Mouse (Mus musculus): ENCODE data around the gene Cryba4. TPM values are rescaled to one million over a fixed set of nuclear protein-coding genes. Genes with fewer than 3 reads are reported as not detected.
A peak's percentile ranks its signal among the peaks of the same experiment; 100 is the strongest.

The Cryba4 gene
- polyA plus RNA-seq, 1 experiment from 2014 or later = 4.0 TPM

GRCm38 (mm10) chr5:112256457-112256856 lies 4.1 kb upstream of the Cryba4 start:
- no peak overlapping the region for H3K9ac ChIP-seq
- H3K27me3 ChIP-seq = no peaks in the 10 kb centered on the region
- peaks cover 21% of the 10 kb centered on the region for H3K4me1 ChIP-seq (replicated peaks)
- no peak overlapping the region for H3K27ac ChIP-seq (replicated peaks)
- ATAC-seq (ENCODE audit: low read depth) = 0 out of 2 replicates have a peak, but pooled peaks have one; percentile 6
- H3K4me3 ChIP-seq = no peak overlapping the region
- no peaks in the 10 kb centered on the region for H3K9me3 ChIP-seq
- WGBS = 70% methylated on average over 9 of the region's 9 CpGs
- no peak overlapping the region for H3K4me2 ChIP-seq
- H3K36me3 ChIP-seq = no peaks in the 10 kb centered on the region

GRCm38 (mm10) chr5:112255426-112255825 lies 3.1 kb upstream of the Cryba4 start, which contains the start of gene Crybb1:
Gene Crybb1 (plus strand): TSS chr5:112255815.
- no peak within 1 kb of the TSS for H3K4me3 ChIP-seq
- H3K27ac ChIP-seq (replicated peaks) = 0 out of 2 replicates have a peak within 1 kb of the TSS, but pooled peaks have one; percentile 7
- H3K9ac ChIP-seq = peak within 1 kb of the TSS; percentile 44; the same call in 1 of the 2 replicates
- ATAC-seq (ENCODE audit: low read depth) = no peak
- 51% methylated on average over 3 of the region's 3 CpGs for WGBS
- H3K9me3 ChIP-seq = no peaks in the 10 kb centered on the region
- no peak within 1 kb of the TSS for H3K4me2 ChIP-seq
- H3K27me3 ChIP-seq = no peaks in the 10 kb centered on the region
- peaks cover 21% of the 10 kb centered on the region for H3K4me1 ChIP-seq (replicated peaks)
- H3K36me3 ChIP-seq = no peaks in the 10 kb centered on the region

GRCm38 (mm10) chr5:112254282-112254806 lies 2.0 kb upstream of the Cryba4 start:
- Histone ChIP-seq H3K4me3 (no peak overlapping the region), H3K27ac (replicated peaks) (no peak overlapping the region), H3K4me1 (replicated peaks) (peaks cover 21% of the 10 kb centered on the region), H3K4me2 (no peak overlapping the region), H3K9ac (no peak overlapping the region), H3K36me3 (no peaks in the 10 kb centered on the region), H3K27me3 (no peaks in the 10 kb centered on the region), H3K9me3 (no peaks in the 10 kb centered on the region)
- peak; percentile 33; the same call in 1 of the 2 replicates for ATAC-seq (ENCODE audit: low read depth)
- WGBS = 60% methylated on average over 7 of the region's 7 CpGs

GRCm38 (mm10) chr5:112253169-112253568 lies 851 bp upstream of the Cryba4 start:
- H3K9me3 ChIP-seq = no peaks in the 10 kb centered on the region
- H3K4me2 ChIP-seq = no peak overlapping the region
- no peak overlapping the region for H3K27ac ChIP-seq (replicated peaks)
- no peak overlapping the region for H3K9ac ChIP-seq
- H3K36me3 ChIP-seq = no peaks in the 10 kb centered on the region
- ATAC-seq (ENCODE audit: low read depth) = no peak
- no peaks in the 10 kb centered on the region for H3K27me3 ChIP-seq
- H3K4me3 ChIP-seq = no peak overlapping the region
- WGBS = 43% methylated on average over 8 of the region's 8 CpGs
- peaks cover 21% of the 10 kb centered on the region for H3K4me1 ChIP-seq (replicated peaks)

GRCm38 (mm10) chr5:112249106-112249505 lies 3.2 kb downstream of the Cryba4 start:
- 87% methylated on average over 11 of the region's 11 CpGs for WGBS
- H3K4me2 ChIP-seq = no peak overlapping the region

GRCm38 (mm10) chr5:112247399-112247798 lies 4.9 kb downstream of the Cryba4 start:
- ATAC-seq (ENCODE audit: low read depth) = no peak
- WGBS = 52% methylated on average over 8 of the region's 8 CpGs
- H3K36me3 ChIP-seq = no peaks in the 10 kb centered on the region
- no peak overlapping the region for H3K27ac ChIP-seq (replicated peaks)
- no peak overlapping the region for H3K9ac ChIP-seq
- no peaks in the 10 kb centered on the region for H3K9me3 ChIP-seq
- H3K4me2 ChIP-seq = no peak overlapping the region
- no peaks in the 10 kb centered on the region for H3K27me3 ChIP-seq
- H3K4me1 ChIP-seq (replicated peaks) = peaks cover 8% of the 10 kb centered on the region
- no peak overlapping the region for H3K4me3 ChIP-seq

More at GRCm38 (mm10) chr5:112249106-112249505, 3.2 kb downstream of the Cryba4 start:
- H3K9ac ChIP-seq = no peak overlapping the region
- no peaks in the 10 kb centered on the region for H3K9me3 ChIP-seq
- no peaks in the 10 kb centered on the region for H3K36me3 ChIP-seq
- ATAC-seq (ENCODE audit: low read depth) = no peak
- no peak overlapping the region for H3K4me3 ChIP-seq
- peaks cover 4% of the 10 kb centered on the region for H3K4me1 ChIP-seq (replicated peaks)
- H3K27me3 ChIP-seq = no peaks in the 10 kb centered on the region
- no peak overlapping the region for H3K27ac ChIP-seq (replicated peaks)

- H3K4me3 ChIP-seq = no peak overlapping the region
- H3K4me2 ChIP-seq = no peak overlapping the region
- H3K4me1 ChIP-seq (replicated peaks) = peaks cover 29% of the 10 kb centered on the region
- no peak overlapping the region for H3K9ac ChIP-seq
- H3K27ac ChIP-seq (replicated peaks) = no peak overlapping the region
- no peak for ATAC-seq (ENCODE audit: low read depth)
- no peaks in the 10 kb centered on the region for H3K9me3 ChIP-seq
- WGBS = 53% methylated on average over 8 of the region's 8 CpGs
- H3K27me3 ChIP-seq = no peaks in the 10 kb centered on the region
- no peaks in the 10 kb centered on the region for H3K36me3 ChIP-seq
These were observed 7.3 kb downstream of the Cryba4 start for GRCm38 (mm10) chr5:112244890-112245615.

GRCm38 (mm10) chr5:112244275-112244562 lies 8.1 kb downstream of the Cryba4 start:
- ATAC-seq (ENCODE audit: low read depth) = no peak
- Histone ChIP-seq H3K4me3 (no peak overlapping the region), H3K27ac (replicated peaks) (no peak overlapping the region), H3K9ac (no peak overlapping the region), H3K9me3 (no peaks in the 10 kb centered on the region), H3K4me1 (replicated peaks) (peaks cover 32% of the 10 kb centered on the region), H3K4me2 (no peak overlapping the region), H3K27me3 (no peaks in the 10 kb centered on the region), H3K36me3 (no peaks in the 10 kb centered on the region)
- 89% methylated on average over 1 of the region's 1 CpGs for whole genome bisulfite sequencing

GRCm38 (mm10) chr5:112243539-112244274 lies 8.6 kb downstream of the Cryba4 start:
- Histone ChIP-seq H3K9me3 (no peaks in the 10 kb centered on the region), H3K27me3 (no peaks in the 10 kb centered on the region), H3K4me1 (replicated peaks) (peaks cover 37% of the 10 kb centered on the region), H3K9ac (no peak overlapping the region), H3K4me3 (no peak overlapping the region), H3K36me3 (no peaks in the 10 kb centered on the region), H3K27ac (replicated peaks) (no peak overlapping the region), H3K4me2 (no peak overlapping the region)
- WGBS = 73% methylated on average over 10 of the region's 10 CpGs
- ATAC-seq (ENCODE audit: low read depth) = no peak

- H3K9ac ChIP-seq = no peak overlapping the region
- H3K9me3 ChIP-seq = no peaks in the 10 kb centered on the region
- 63% methylated on average over 5 of the region's 5 CpGs for WGBS
- no peak overlapping the region for H3K4me2 ChIP-seq
- no peaks in the 10 kb centered on the region for H3K36me3 ChIP-seq
- no peak overlapping the region for H3K27ac ChIP-seq (replicated peaks)
- H3K27me3 ChIP-seq = no peaks in the 10 kb centered on the region
- peaks cover 44% of the 10 kb centered on the region for H3K4me1 ChIP-seq (replicated peaks)
- ATAC-seq (ENCODE audit: low read depth) = no peak
- H3K4me3 ChIP-seq = no peak overlapping the region
These were observed 9.3 kb downstream of the Cryba4 start for GRCm38 (mm10) chr5:112243041-112243440.

GRCm38 (mm10) chr5:112242361-112242778 lies 9.9 kb downstream of the Cryba4 start:
- no peak for ATAC-seq (ENCODE audit: low read depth)
- Histone ChIP-seq H3K36me3 (no peaks in the 10 kb centered on the region), H3K4me3 (no peak overlapping the region), H3K9ac (no peak overlapping the region), H3K4me1 (replicated peaks) (peaks cover 50% of the 10 kb centered on the region), H3K27me3 (no peaks in the 10 kb centered on the region), H3K9me3 (no peaks in the 10 kb centered on the region), H3K27ac (replicated peaks) (peak overlapping the region; percentile 42; the same call in 1 of the 2 replicates), H3K4me2 (no peak overlapping the region)
- 50% methylated on average over 5 of the region's 5 CpGs for WGBS

- 77% methylated on average over 2 of the region's 2 CpGs for WGBS
- H3K27ac ChIP-seq (replicated peaks) = peak overlapping the region; percentile 42; the same call in 1 of the 2 replicates
- H3K4me1 ChIP-seq (replicated peaks) = peaks cover 55% of the 10 kb centered on the region
- H3K36me3 ChIP-seq = no peaks in the 10 kb centered on the region
- H3K27me3 ChIP-seq = no peaks in the 10 kb centered on the region
- no peaks in the 10 kb centered on the region for H3K9me3 ChIP-seq
- H3K4me2 ChIP-seq = no peak overlapping the region
- ATAC-seq (ENCODE audit: low read depth) = no peak
- no peak overlapping the region for H3K9ac ChIP-seq
- no peak overlapping the region for H3K4me3 ChIP-seq
These were observed 10.5 kb downstream of the Cryba4 start for GRCm38 (mm10) chr5:112241849-112242248.

All from neural tube, embryonic 13.5 days (tissue).